Mouse (Mus musculus) G1E-ER4 (cell line): ENCODE data around the gene Lypla2. TPM values are rescaled to one million over a fixed set of nuclear protein-coding genes. Genes with fewer than 3 reads are reported as not detected.

ENCODE experiments used
- GATA1 ChIP-seq: IDR thresholded peaks from one replicate; pipeline ENCODE4 v1.8.0; 2012; ENCODE audit warnings: low read length, inconsistent platforms
- polyA plus RNA-seq: library from polyadenylated mRNA; stranded (reverse); fragments of >175 nt; gene quantifications from 2 replicates; pipeline ENCODE4 v1.2.3, GENCODE M21; 2012

Lypla2 gene
- polyA plus RNA-seq, 1 experiment = 299 TPM

GRCm38 (mm10) chr4:135985193-135985592, 12.8 kb upstream of the Lypla2 start:
- TF ChIP-seq GATA1 = no peak

- TF ChIP-seq GATA1 = no peak
Measured at GRCm38 (mm10) chr4:135984556-135984955, 12.1 kb upstream of the Lypla2 start.

- TF ChIP-seq GATA1 = no peak
Measured at GRCm38 (mm10) chr4:135981524-135982063, 9.2 kb upstream of the Lypla2 start.

GRCm38 (mm10) chr4:135976146-135976545, 3.7 kb upstream of the Lypla2 start:
- no peak for TF ChIP-seq GATA1

GRCm38 (mm10) chr4:135972911-135973811, 735 bp upstream of the Lypla2 start:
- TF ChIP-seq GATA1 = no peak

- TF ChIP-seq GATA1 = no peak
Measured at GRCm38 (mm10) chr4:135971805-135972555, 446 bp downstream of the Lypla2 start.

- TF ChIP-seq GATA1 = no peak
Measured at GRCm38 (mm10) chr4:135970585-135970984, 1.8 kb downstream of the Lypla2 start.

GRCm38 (mm10) chr4:135969070-135969750, 3.2 kb downstream of the Lypla2 start:
- no peak for TF ChIP-seq GATA1

GRCm38 (mm10) chr4:135968271-135968869, 4.1 kb downstream of the Lypla2 start:
- no peak for TF ChIP-seq GATA1

- no peak for TF ChIP-seq GATA1
Measured at GRCm38 (mm10) chr4:135967086-135967760, 5.2 kb downstream of the Lypla2 start.

GRCm38 (mm10) chr4:135966283-135966682, 6.1 kb downstream of the Lypla2 start:
- TF ChIP-seq GATA1 = no peak

- no peak for TF ChIP-seq GATA1
Measured at GRCm38 (mm10) chr4:135965113-135965512, 7.3 kb downstream of the Lypla2 start.

GRCm38 (mm10) chr4:135964426-135964825, 8.0 kb downstream of the Lypla2 start:
- no peak for TF ChIP-seq GATA1

- TF ChIP-seq GATA1 = no peak
Measured at GRCm38 (mm10) chr4:135963457-135964193, 8.8 kb downstream of the Lypla2 start, which contains the start of gene Gale. Gene Gale, plus strand, starts transcription at chr4:135963727.
